Mouse (Mus musculus) liver, embryonic 14.5 days (tissue): ENCODE measurements around the gene Cd48. TPM values are rescaled to one million over a fixed set of nuclear protein-coding genes. Genes with fewer than 3 reads are reported as not detected.

ENCODE experiments used
- ATAC-seq: fragments of 200-750 bp; cut with Nextera tagmentation; 2 replicates; pipeline ENCODE4 v1.8.0; 2017; ENCODE audit warnings: moderate number of reproducible peaks, mild to moderate bottlenecking, moderate library complexity; ENCODE audit not compliant: insufficient read depth
- DNase-seq, 3 experiments: peaks; one replicate each; pipeline ENCODE4 v3.0.0-alpha.2; 2012 to 2013; ENCODE audit warnings: low read depth in 3 of 3, low spot score in 3 of 3
- H3K27ac ChIP-seq: fragments of 300-500 bp; sonication (generic); 2 replicates; pipeline ENCODE4 v1.5.1; 2014; ENCODE audit warnings: moderate library complexity, mild to moderate bottlenecking, control low read depth, inconsistent platforms
- H3K27me3 ChIP-seq: fragments of 300-500 bp; sonication (generic); 2 replicates; pipeline ENCODE4 v1.6.1; 2014; ENCODE audit warnings: mild to moderate bottlenecking, low read length, moderate library complexity; ENCODE audit not compliant: control insufficient read depth, insufficient read depth
- H3K36me3 ChIP-seq: fragments of 300-500 bp; sonication (generic); replicated peaks from 2 replicates; pipeline ENCODE4 v1.6.1; 2014; ENCODE audit warnings: low read depth; ENCODE audit not compliant: control insufficient read depth, insufficient read depth
- H3K4me1 ChIP-seq, 2 experiments: fragments of 200-500 bp in 1 of 2; fragments of 300-500 bp in 1 of 2; sonication (generic) in 1 of 2; replicated peaks; 2 replicates each; pipeline ENCODE4 v1.6.1; 2012 to 2014; ENCODE audit warnings: antibody characterized with exemption in 1 of 2, inconsistent platforms in 1 of 2, low read length in 1 of 2; ENCODE audit not compliant: control insufficient read depth in 2 of 2, insufficient read depth in 2 of 2
- H3K4me2 ChIP-seq: fragments of 300-500 bp; sonication (generic); 2 replicates; pipeline ENCODE4 v1.6.1; 2014; ENCODE audit warnings: low read depth, mild to moderate bottlenecking, control low read depth, moderate library complexity
- H3K4me3 ChIP-seq, 2 experiments: fragments of 200-500 bp in 1 of 2; fragments of 300-500 bp in 1 of 2; sonication (generic) in 1 of 2; 2 replicates each; pipeline ENCODE4 v1.5.1; 2012 to 2014; ENCODE audit warnings: low read depth in 2 of 2, low read length in 2 of 2, mild to moderate bottlenecking in 2 of 2, control low read depth in 1 of 2, inconsistent platforms in 1 of 2, moderate library complexity in 1 of 2; ENCODE audit not compliant: insufficient read depth in 1 of 2
- H3K9ac ChIP-seq: fragments of 300-500 bp; sonication (generic); replicated peaks from 2 replicates; pipeline ENCODE4 v1.6.1; 2014; ENCODE audit warnings: mild to moderate bottlenecking, control low read depth, moderate library complexity
- H3K9me3 ChIP-seq: fragments of 300-500 bp; sonication (generic); 2 replicates; pipeline ENCODE4 v1.6.1; 2016; ENCODE audit warnings: low read length, mixed read lengths; ENCODE audit not compliant: control insufficient read depth
- CTCF ChIP-seq: IDR thresholded peaks from 2 replicates; pipeline ENCODE4 v1.5.1; 2016; ENCODE audit warnings: antibody characterized with exemption, low read depth, control low read depth
- EP300 ChIP-seq: IDR thresholded peaks from 2 replicates; pipeline ENCODE4 v1.6.1; 2016; ENCODE audit warnings: antibody characterized with exemption, low read depth
- WGBS: fragments of 180-500 bp; shearing (Covaris S2); extraction: QIAGEN DNeasy Blood & Tissue Kit; methylation state at CpG from one replicate; pipeline ENCODE4 v1.1.7; 2014; ENCODE audit not compliant: insufficient replicate concordance; 5-methylcytosine and 5-hydroxymethylcytosine counted together
- microRNA-seq: library from miRNA; unstranded; fragments of <30 nt; microRNA quantifications from one replicate; pipeline ENCODE4, GENCODE M21; 2016
- polyA plus RNA-seq, 2 experiments: library from polyadenylated mRNA; depleted of rRNA in 1 of 2; stranded (reverse) in 1 of 2; unstranded in 1 of 2; fragments of >200 nt; fragmentation: Nextera tagmentation in 1 of 2; extraction: Ambion mirVana in 1 of 2; gene quantifications; 2 replicates each; pipeline versions ENCODE4 v1.2.1 to v1.2.3; 2012 to 2014

Gene Cd48
- polyA plus RNA-seq, 2 experiments: 5.6 to 11.2 TPM

- WGBS: 49% methylated on average over 2 of the region's 2 CpGs
- no peak for ATAC-seq
- Histone ChIP-seq H3K4me2 (no peak overlapping the region), H3K9ac (no peak overlapping the region), H3K27ac (no peak overlapping the region), H3K27me3 (no peaks in the 10 kb centered on the region), H3K4me3 (no peak overlapping the region), H3K36me3 (no peaks in the 10 kb centered on the region), H3K9me3 (no peaks in the 10 kb centered on the region), H3K4me1 (no peaks in the 10 kb centered on the region)
- no peak for DNase-seq
- TF ChIP-seq EP300: no peak
- TF ChIP-seq CTCF: no peak
Observed at GRCm38 (mm10) chr1:171715434-171715833, 33.6 kb downstream of the Cd48 start.

GRCm38 (mm10) chr1:171716232-171716631 lies 34.4 kb downstream of the Cd48 start:
- ATAC-seq (no peak), DNase-seq (no peak)
- Histone ChIP-seq H3K9ac (no peak overlapping the region), H3K27ac (no peak overlapping the region), H3K4me1 (no peaks in the 10 kb centered on the region), H3K36me3 (no peaks in the 10 kb centered on the region), H3K4me2 (no peak overlapping the region), H3K9me3 (no peaks in the 10 kb centered on the region), H3K27me3 (no peaks in the 10 kb centered on the region), H3K4me3 (no peak overlapping the region)
- TF ChIP-seq CTCF (no peak), EP300 (no peak)
- whole genome bisulfite sequencing: 66% methylated on average over 1 of the region's 1 CpGs

GRCm38 (mm10) chr1:171731195-171731594 lies 49.4 kb downstream of the Cd48 start:
- no peaks in the 10 kb centered on the region for H3K4me1 ChIP-seq
- ATAC-seq: no peak

GRCm38 (mm10) chr1:171734898-171735297 lies 53.1 kb downstream of the Cd48 start:
- no peak overlapping the region for H3K9ac ChIP-seq

More at GRCm38 (mm10) chr1:171731195-171731594, 49.4 kb downstream of the Cd48 start:
- no peaks in the 10 kb centered on the region for H3K9me3 ChIP-seq
- H3K4me2 ChIP-seq: no peak overlapping the region
- no peak overlapping the region for H3K9ac ChIP-seq
- no peak overlapping the region for H3K27ac ChIP-seq
- no peak overlapping the region for H3K4me3 ChIP-seq
- no peak for DNase-seq
- H3K36me3 ChIP-seq: no peaks in the 10 kb centered on the region
- no peak for TF ChIP-seq EP300
- no peak; the same call in 1 of the 2 replicates for TF ChIP-seq CTCF
- no peaks in the 10 kb centered on the region for H3K27me3 ChIP-seq

GRCm38 (mm10) chr1:171748127-171748969 lies 66.5 kb downstream of the Cd48 start:
- TF ChIP-seq CTCF (no peak), EP300 (no peak)
- H3K36me3 ChIP-seq: no peaks in the 10 kb centered on the region
- DNase-seq: no peak
- no peak overlapping the region for H3K27ac ChIP-seq
- no peak overlapping the region for H3K4me2 ChIP-seq
- no peaks in the 10 kb centered on the region for H3K27me3 ChIP-seq
- H3K4me1 ChIP-seq: no peaks in the 10 kb centered on the region
- WGBS: 56% methylated on average over 3 of the region's 3 CpGs
- no peaks in the 10 kb centered on the region for H3K9me3 ChIP-seq
- no peak overlapping the region for H3K4me3 ChIP-seq
- no peak for ATAC-seq
- no peak overlapping the region for H3K9ac ChIP-seq

More at GRCm38 (mm10) chr1:171734898-171735297, 53.1 kb downstream of the Cd48 start:
- WGBS: 52% methylated on average over 6 of the region's 6 CpGs
- H3K4me1 ChIP-seq: no peaks in the 10 kb centered on the region
- H3K4me2 ChIP-seq: no peak overlapping the region
- H3K27ac ChIP-seq: no peak overlapping the region
- no peaks in the 10 kb centered on the region for H3K9me3 ChIP-seq
- no peak for DNase-seq
- no peak for TF ChIP-seq CTCF
- no peak for TF ChIP-seq EP300
- H3K4me3 ChIP-seq: no peak overlapping the region
- H3K27me3 ChIP-seq: no peaks in the 10 kb centered on the region
- H3K36me3 ChIP-seq: no peaks in the 10 kb centered on the region
- ATAC-seq: no peak

Small RNA genes lying within 50 kb of the gene (microRNA-seq; reads per million reads assigned to microRNA genes)
- not detected for gene Mir7683

Other genes starting within 250 kb of the Cd48 start
- gene F11r, start 244.5 kb upstream of the Cd48 start, polyA plus RNA-seq (2012; rRNA removed): 11.9 TPM in 2 replicates
- gene F11r, start 244.5 kb upstream of the Cd48 start, polyA plus RNA-seq (2014; fragmentation: Nextera tagmentation; extraction: Ambion mirVana): 13.6 and 14.0 TPM in 2 replicates
- 1.7 and 2.5 TPM in 2 replicates for gene Alyref2, start 178.5 kb upstream of the Cd48 start, polyA plus RNA-seq (2012; rRNA removed)
- gene Alyref2, start 178.5 kb upstream of the Cd48 start, polyA plus RNA-seq (2014; fragmentation: Nextera tagmentation; extraction: Ambion mirVana): 2.4 and 2.9 TPM in 2 replicates
- gene Itln1, start 146.7 kb upstream of the Cd48 start, polyA plus RNA-seq (2012; rRNA removed): not detected in 2 replicates
- not detected in 2 replicates for gene Itln1, start 146.7 kb upstream of the Cd48 start, polyA plus RNA-seq (2014; fragmentation: Nextera tagmentation; extraction: Ambion mirVana)
- gene Cd244a, start 122.8 kb upstream of the Cd48 start, polyA plus RNA-seq (2012; rRNA removed): 0.09 and 0.12 TPM in 2 replicates
- gene Cd244a, start 122.8 kb upstream of the Cd48 start, polyA plus RNA-seq (2014; fragmentation: Nextera tagmentation; extraction: Ambion mirVana): 0.22 and 0.24 TPM in 2 replicates
- gene Ly9, start 74.6 kb upstream of the Cd48 start, polyA plus RNA-seq (2012; rRNA removed): 1.0 and 1.2 TPM in 2 replicates
- gene Ly9, start 74.6 kb upstream of the Cd48 start, polyA plus RNA-seq (2014; fragmentation: Nextera tagmentation; extraction: Ambion mirVana): 0.18 and 0.20 TPM in 2 replicates
- 0.03 and 0.04 TPM in 2 replicates for gene Slamf7, start 29.0 kb upstream of the Cd48 start, polyA plus RNA-seq (2012; rRNA removed)
- gene Slamf7, start 29.0 kb upstream of the Cd48 start, polyA plus RNA-seq (2014; fragmentation: Nextera tagmentation; extraction: Ambion mirVana): 0.17 and 0.25 TPM in 2 replicates
- gene Slamf1, start 85.1 kb downstream of the Cd48 start, polyA plus RNA-seq (2012; rRNA removed): 1.0 and 1.5 TPM in 2 replicates
- 2.1 and 2.8 TPM in 2 replicates for gene Slamf1, start 85.1 kb downstream of the Cd48 start, polyA plus RNA-seq (2014; fragmentation: Nextera tagmentation; extraction: Ambion mirVana)
- 1.8 and 3.6 TPM in 2 replicates for gene Cd84, start 157.7 kb downstream of the Cd48 start, polyA plus RNA-seq (2012; rRNA removed)
- 4.7 and 6.0 TPM in 2 replicates for gene Cd84, start 157.7 kb downstream of the Cd48 start, polyA plus RNA-seq (2014; fragmentation: Nextera tagmentation; extraction: Ambion mirVana)
- 0.28 and 0.42 TPM in 2 replicates for gene Gm10521, start 213.7 kb downstream of the Cd48 start, polyA plus RNA-seq (2012; rRNA removed)
- gene Gm10521, start 213.7 kb downstream of the Cd48 start, polyA plus RNA-seq (2014; fragmentation: Nextera tagmentation; extraction: Ambion mirVana): 0.05 TPM in 1 of 2 replicates, not detected in the other
- 0.17 and 0.23 TPM in 2 replicates for gene Slamf6, start 235.5 kb downstream of the Cd48 start, polyA plus RNA-seq (2012; rRNA removed)
- gene Slamf6, start 235.5 kb downstream of the Cd48 start, polyA plus RNA-seq (2014; fragmentation: Nextera tagmentation; extraction: Ambion mirVana): 0.72 and 0.93 TPM in 2 replicates